Mouse (Mus musculus) CH12.LX (cell line): ENCODE results near the gene Kcnn3.

Experiments used
- CTCF ChIP-seq, 2 experiments: IDR thresholded peaks in 1 of 2; conservative IDR thresholded peaks in 1 of 2; 2 replicates each; pipeline ENCODE4 v1.5.1; 2011 to 2012; ENCODE audit warnings: low read depth in 2 of 2, low read length in 2 of 2, improper control_type of control experiment in 1 of 2, inconsistent platforms in 1 of 2, mild to moderate bottlenecking in 1 of 2, moderate library complexity in 1 of 2
- GABPA ChIP-seq: IDR thresholded peaks from 2 replicates; pipeline ENCODE4 v1.6.1; 2012; ENCODE audit warnings: low read depth, low read length, improper control_type of control experiment, inconsistent platforms; ENCODE audit not compliant: insufficient replicate concordance
- JUND ChIP-seq: conservative IDR thresholded peaks from 2 replicates; pipeline ENCODE4 v1.6.1; 2011; ENCODE audit warnings: low read depth, low read length, improper control_type of control experiment
- MYC ChIP-seq: IDR thresholded peaks from 2 replicates; pipeline ENCODE4 v1.6.1; 2011; ENCODE audit warnings: low read depth, mild to moderate bottlenecking, improper control_type of control experiment, low read length
- POLR2A ChIP-seq: IDR thresholded peaks from 2 replicates; pipeline ENCODE4 v1.6.1; 2011; ENCODE audit warnings: low read depth, mild to moderate bottlenecking, improper control_type of control experiment, low read length
- RAD21 ChIP-seq: IDR thresholded peaks from 2 replicates; pipeline ENCODE4 v1.6.1; 2011; ENCODE audit warnings: low read depth, mild to moderate bottlenecking, low read length, improper control_type of control experiment, moderate library complexity
- USF2 ChIP-seq: conservative IDR thresholded peaks from 2 replicates; pipeline ENCODE4 v1.6.1; 2011; ENCODE audit warnings: low read depth, low read length, improper control_type of control experiment

GRCm38 (mm10) chr3:89553432-89553831, 33.5 kb downstream of the Kcnn3 start:
- TF ChIP-seq USF2 (no peak), GABPA (no peak), RAD21 (no peak), CTCF (conservative IDR thresholded peaks at IDR 0.05 in 1 of 2, IDR thresholded peaks at IDR 0.05 in 1 of 2; ENCODE audit: low read depth in 2 of 2, low read length in 2 of 2) (no peak), POLR2A (no peak), MYC (no peak), JUND (no peak)
